Mouse (Mus musculus) testis, adult 2 months (tissue): ENCODE measurements around the gene Pex11a. TPM values are rescaled to one million over a fixed set of nuclear protein-coding genes. Genes with fewer than 3 reads are reported as not detected.

Experiments
- H3K27ac ChIP-seq: fragments of 200-500 bp; 2 replicates; pipeline ENCODE4 v1.5.1; 2012; ENCODE audit warnings: low read depth, low read length; ENCODE audit not compliant: control insufficient read depth, insufficient read depth
- H3K27me3 ChIP-seq: fragments of 200-500 bp; 2 replicates; pipeline ENCODE4 v1.6.1; 2012; ENCODE audit warnings: mild to moderate bottlenecking, low read length, moderate library complexity; ENCODE audit not compliant: control insufficient read depth, insufficient read depth
- H3K36me3 ChIP-seq: fragments of 200-500 bp; 2 replicates; pipeline ENCODE4 v1.6.1; 2012; ENCODE audit warnings: mild to moderate bottlenecking, low read length; ENCODE audit not compliant: control insufficient read depth, insufficient read depth
- H3K4me1 ChIP-seq: fragments of 200-500 bp; 2 replicates; pipeline ENCODE4 v1.6.1; 2012; ENCODE audit warnings: low read length; ENCODE audit not compliant: control insufficient read depth, insufficient read depth
- H3K4me3 ChIP-seq: fragments of 200-500 bp; 2 replicates; pipeline ENCODE4 v1.5.1; 2012; ENCODE audit warnings: low read depth, mild to moderate bottlenecking, low read length, moderate library complexity, mixed read lengths; ENCODE audit not compliant: control insufficient read depth
- CTCF ChIP-seq: fragments of 200-500 bp; IDR thresholded peaks from 2 replicates; pipeline ENCODE4 v1.5.1; 2012; ENCODE audit warnings: low read depth, mild to moderate bottlenecking, inconsistent platforms, low read length, moderate library complexity; ENCODE audit not compliant: control insufficient read depth, insufficient read depth, insufficient replicate concordance
- POLR2A ChIP-seq: fragments of 200-500 bp; IDR thresholded peaks from 2 replicates; pipeline ENCODE4 v1.6.1; 2012; ENCODE audit warnings: low read depth, mild to moderate bottlenecking, inconsistent platforms, low read length, moderate library complexity; ENCODE audit not compliant: control insufficient read depth
- polyA plus RNA-seq: library from polyadenylated mRNA; depleted of rRNA; stranded (reverse); fragments of >200 nt; gene quantifications from 2 replicates; pipeline ENCODE4 v1.2.3, GENCODE M21; 2012

The Pex11a gene
- polyA plus RNA-seq, 1 experiment, result 37.8 TPM

DNA sequence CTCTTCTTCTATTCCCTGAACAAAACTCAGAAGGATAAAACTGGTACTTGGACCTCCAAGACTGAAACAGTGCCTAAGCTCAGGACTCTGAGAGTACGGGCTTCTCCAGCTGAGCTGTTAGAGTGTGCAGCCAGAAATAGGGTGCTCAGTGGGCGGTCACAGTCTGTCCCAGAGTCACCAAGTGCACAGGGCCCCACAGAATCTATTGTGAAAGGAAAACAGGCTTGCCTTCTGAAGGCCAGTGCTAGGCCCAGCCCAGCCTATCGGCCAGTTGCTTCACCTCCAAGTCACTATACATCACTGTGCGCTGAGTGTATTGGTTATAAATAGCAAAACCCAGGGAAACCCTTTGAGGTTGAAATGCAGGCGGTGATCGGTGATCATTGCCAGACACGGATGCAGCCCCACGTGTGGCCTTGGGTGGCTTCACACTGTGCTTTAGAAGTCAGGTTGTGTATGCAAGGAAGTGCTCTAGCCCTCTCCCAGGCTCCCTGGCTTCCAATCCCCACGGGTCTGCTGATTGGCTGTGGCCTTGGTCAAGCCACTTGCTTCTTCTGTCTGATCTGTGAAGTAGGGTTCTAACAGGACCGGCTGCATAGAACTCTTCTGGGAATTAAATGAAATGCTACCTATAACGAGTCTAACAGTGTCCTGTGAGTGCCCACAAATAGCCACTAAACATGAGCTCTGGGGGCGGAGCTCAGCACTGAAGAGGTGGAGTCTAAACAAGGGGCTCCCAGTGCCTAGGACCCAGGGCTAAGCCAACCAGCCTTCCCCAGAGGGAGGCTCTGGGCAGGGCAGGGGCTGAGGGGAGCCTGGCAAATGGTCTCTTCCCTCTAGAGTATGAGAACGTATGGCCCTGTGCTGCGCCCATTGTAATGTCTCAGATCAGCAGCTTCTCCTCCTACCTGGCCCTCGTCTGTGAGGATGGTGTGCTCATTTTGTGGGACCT lies 28.9 kb upstream of the Pex11a start:
- TF ChIP-seq CTCF (no peak), POLR2A (no peak)
- Histone ChIP-seq H3K36me3 (peaks cover 1% of the 10 kb centered on the region), H3K27me3 (no peaks in the 10 kb centered on the region), H3K27ac (no peak overlapping the region), H3K4me1 (no peaks in the 10 kb centered on the region), H3K4me3 (no peak overlapping the region)

DNA sequence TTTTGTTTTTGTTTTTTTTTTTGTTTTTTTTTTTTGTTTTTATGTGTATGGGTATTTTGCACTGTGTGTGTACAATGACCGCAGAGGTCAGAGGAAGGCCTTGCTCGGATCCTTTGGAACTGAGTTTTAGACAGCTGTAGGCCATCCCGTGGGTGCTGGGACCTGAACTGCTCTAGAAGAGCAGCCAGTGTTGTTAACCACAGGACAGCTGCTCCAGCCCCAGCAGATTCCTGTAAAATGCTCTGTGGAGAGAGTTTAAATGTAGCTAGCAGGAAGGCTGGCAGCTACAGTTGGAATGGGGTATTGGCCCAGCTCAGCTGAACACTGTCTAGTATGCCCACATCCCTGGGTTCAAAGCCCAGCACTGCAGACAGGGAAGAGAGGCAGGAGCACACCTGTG lies 26.7 kb upstream of the Pex11a start:
- no peak overlapping the region for H3K27ac ChIP-seq
- no peaks in the 10 kb centered on the region for H3K4me1 ChIP-seq
- peaks cover 1% of the 10 kb centered on the region; the same call in 1 of the 2 replicates for H3K36me3 ChIP-seq
- H3K27me3 ChIP-seq, result no peaks in the 10 kb centered on the region
- TF ChIP-seq POLR2A (no peak), CTCF (no peak)
- no peak overlapping the region for H3K4me3 ChIP-seq

DNA sequence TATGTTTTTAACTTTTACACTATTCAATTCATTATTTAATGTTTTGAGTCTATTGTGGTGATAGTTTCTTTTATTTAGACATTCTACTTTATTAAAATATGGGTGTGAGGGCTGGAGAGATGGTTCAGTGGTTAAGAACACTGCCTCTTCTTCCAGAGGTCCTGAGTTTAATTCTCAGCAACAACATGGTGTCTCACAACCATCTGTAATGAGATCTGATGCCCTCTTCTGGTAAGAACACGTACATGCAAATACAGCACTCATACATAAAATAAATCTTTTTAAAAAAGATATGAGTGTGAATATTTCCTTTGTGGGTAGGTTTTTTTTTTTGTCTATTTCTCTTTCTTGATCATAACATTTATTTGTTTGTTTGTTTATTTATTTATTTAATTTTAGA lies 23.1 kb upstream of the Pex11a start:
- Histone ChIP-seq H3K4me3 (no peak overlapping the region), H3K27me3 (no peaks in the 10 kb centered on the region), H3K36me3 (no peaks in the 10 kb centered on the region), H3K4me1 (no peaks in the 10 kb centered on the region), H3K27ac (no peak overlapping the region)
- no peak for TF ChIP-seq CTCF
- no peak for TF ChIP-seq POLR2A

GRCm38 (mm10) chr7:79762106-79762505 lies 19.2 kb upstream of the Pex11a start:
- Histone ChIP-seq H3K27me3 (no peaks in the 10 kb centered on the region), H3K4me3 (no peak overlapping the region), H3K36me3 (no peaks in the 10 kb centered on the region), H3K27ac (no peak overlapping the region), H3K4me1 (no peaks in the 10 kb centered on the region)
- TF ChIP-seq POLR2A (no peak), CTCF (no peak)

GRCm38 (mm10) chr7:79761124-79761876 lies 18.4 kb upstream of the Pex11a start:
- H3K27me3 ChIP-seq, result no peaks in the 10 kb centered on the region
- H3K36me3 ChIP-seq, result no peaks in the 10 kb centered on the region
- TF ChIP-seq POLR2A, result no peak
- no peak for TF ChIP-seq CTCF
- H3K27ac ChIP-seq, result no peak overlapping the region
- no peak overlapping the region for H3K4me3 ChIP-seq
- H3K4me1 ChIP-seq, result no peaks in the 10 kb centered on the region

DNA sequence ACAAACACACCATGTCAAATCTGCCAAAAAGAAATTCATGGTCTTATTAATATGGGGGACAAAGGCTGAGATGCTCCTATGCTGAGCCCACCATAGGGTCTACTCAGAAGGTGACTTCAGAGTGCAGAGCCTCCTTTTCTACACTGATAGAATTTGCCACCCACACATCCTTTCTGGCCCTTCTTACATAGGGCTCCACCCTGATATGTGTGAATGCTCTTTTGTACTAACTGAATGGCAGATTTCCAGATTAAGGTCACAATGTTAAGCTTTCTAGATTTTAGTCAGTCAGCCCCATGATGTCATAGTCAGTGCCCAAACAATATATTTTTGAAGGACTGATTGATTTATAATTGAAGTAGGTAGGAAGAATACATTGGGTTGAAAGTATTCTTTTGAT lies 16.8 kb upstream of the Pex11a start:
- TF ChIP-seq CTCF (no peak), POLR2A (no peak)
- no peaks in the 10 kb centered on the region for H3K36me3 ChIP-seq
- no peak overlapping the region for H3K27ac ChIP-seq
- no peaks in the 10 kb centered on the region for H3K4me1 ChIP-seq
- no peaks in the 10 kb centered on the region for H3K27me3 ChIP-seq
- no peak overlapping the region for H3K4me3 ChIP-seq

GRCm38 (mm10) chr7:79758176-79758575 lies 15.2 kb upstream of the Pex11a start:
- H3K4me1 ChIP-seq, result no peaks in the 10 kb centered on the region
- TF ChIP-seq CTCF, result no peak
- TF ChIP-seq POLR2A, result no peak

More at GRCm38 (mm10) chr7:79758176-79758575, 15.2 kb upstream of the Pex11a start:
- Histone ChIP-seq H3K36me3 (no peaks in the 10 kb centered on the region), H3K27me3 (no peaks in the 10 kb centered on the region), H3K27ac (no peak overlapping the region), H3K4me3 (no peak overlapping the region)
